Mouse (Mus musculus) mouse trophoblast stem cell (cell line): ENCODE measurements at regions not wholly inside any gene's neighbourhood (a gene's known extent, or its start where the extent isn't known, plus 50 kb on each side); places are given as distances from the start of the nearest gene placed in this dataset.

Experiments
- in situ Hi-C, 2 experiments: fragments of 300-500 bp; cut with MseI, MboI; formaldehyde crosslinking; loops; 2 replicates in 1 of 2; 3 replicates in 1 of 2; pipeline ENCODE4 v1.15.1; 2025

GRCm38 (mm10) chr6:59713004-59713403, 286.9 kb upstream of the Gprin3 start:
- in situ Hi-C loops, result no loop called here

DNA sequence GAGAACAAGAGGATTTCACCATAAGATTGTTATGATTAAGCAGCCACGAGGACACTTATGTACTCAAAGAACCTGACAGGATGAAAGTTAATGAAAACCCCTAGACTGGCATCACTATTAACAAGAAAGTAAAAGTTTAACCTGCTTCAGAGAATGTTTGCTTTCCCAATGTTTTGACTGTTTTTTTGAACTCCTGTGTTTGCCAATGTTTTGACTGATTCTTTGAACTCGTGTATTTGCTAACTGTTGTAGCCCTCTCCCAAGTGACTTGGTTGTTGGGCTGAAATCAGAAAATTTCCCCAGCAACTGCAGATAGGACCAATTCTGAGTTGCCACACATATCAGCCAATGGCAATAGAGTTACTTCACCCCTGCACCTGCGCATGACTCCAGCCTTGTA, 258.9 kb upstream of the Gprin3 start:
- in situ Hi-C loops, result no loop called here

DNA sequence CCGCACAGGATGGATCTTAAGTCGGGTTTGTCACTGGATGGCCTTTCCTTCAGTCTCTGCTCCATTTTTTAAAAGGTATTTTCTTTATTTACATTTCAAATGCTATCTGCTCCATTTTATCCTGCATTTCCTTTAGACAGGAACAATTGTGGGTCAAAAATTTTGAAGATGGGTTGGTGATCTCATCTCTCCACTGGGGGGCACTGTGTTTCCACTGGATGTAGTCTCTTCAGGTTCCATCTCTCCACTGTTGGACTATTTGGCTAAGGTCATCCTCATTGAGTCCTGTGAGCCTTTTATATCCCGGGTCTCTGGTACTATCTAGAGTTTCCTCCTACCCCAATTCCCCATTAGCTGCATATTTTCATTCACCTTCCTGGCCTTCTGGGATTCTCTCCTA, 241.3 kb upstream of the Gprin3 start:
- in situ Hi-C loops, result loop anchor here in 1 of 2 experiments (25.0 kb wide), 1 partner anchor 545 kb away; no protein-coding TSS in a partner anchor
